Mouse (Mus musculus): ENCODE data around the gene Top3a.
"Not testable (repeated sequence)": the region's sequence is repeated elsewhere in the genome, so short reads cannot be mapped to it uniquely, and the experiment has no call there.

Gene Top3a

GRCm38 (mm10) chr11:60776829-60777740 is at the start of gene Top3a, which contains the start of gene Smcr8:
Gene Top3a (minus strand): TSS chr11:60777365.
Gene Smcr8 (plus strand): TSS chr11:60777524.
- DNase-seq (ENCODE audit: low spot score): peak; percentile 89

- no peak for DNase-seq (ENCODE audit: low spot score)
Measured at GRCm38 (mm10) chr11:60826700-60827099, 49.5 kb upstream of the Top3a start.

GRCm38 (mm10) chr11:60825191-60825590 is 48.0 kb upstream of the Top3a start:
- no peak for DNase-seq (ENCODE audit: low spot score)

GRCm38 (mm10) chr11:60823771-60824170 is 46.6 kb upstream of the Top3a start:
- DNase-seq (ENCODE audit: low spot score): no peak

GRCm38 (mm10) chr11:60816398-60816797 is 39.2 kb upstream of the Top3a start:
- DNase-seq (ENCODE audit: low spot score): no peak

- DNase-seq (ENCODE audit: low spot score): not testable (repeated sequence)
Measured at GRCm38 (mm10) chr11:60811618-60812017, 34.5 kb upstream of the Top3a start, which contains the start of gene Shmt1. Gene Shmt1 (minus strand): TSS chr11:60811718.

- peak; percentile 97 for DNase-seq (ENCODE audit: low spot score)
Measured at GRCm38 (mm10) chr11:60811054-60811460, 33.9 kb upstream of the Top3a start.

- DNase-seq (ENCODE audit: low spot score): no peak
Measured at GRCm38 (mm10) chr11:60810046-60810965, 33.1 kb upstream of the Top3a start.

- no peak for DNase-seq (ENCODE audit: low spot score)
Measured at GRCm38 (mm10) chr11:60809546-60809945, 32.4 kb upstream of the Top3a start.

- peak; percentile 37 for DNase-seq (ENCODE audit: low spot score)
Measured at GRCm38 (mm10) chr11:60808286-60809070, 31.3 kb upstream of the Top3a start.

GRCm38 (mm10) chr11:60800892-60801291 is 23.7 kb upstream of the Top3a start:
- no peak for DNase-seq (ENCODE audit: low spot score)

- DNase-seq (ENCODE audit: low spot score): no peak
Measured at GRCm38 (mm10) chr11:60799977-60800376, 22.8 kb upstream of the Top3a start.

GRCm38 (mm10) chr11:60796342-60796741 is 19.2 kb upstream of the Top3a start:
- no peak for DNase-seq (ENCODE audit: low spot score)

- DNase-seq (ENCODE audit: low spot score): no peak
Measured at GRCm38 (mm10) chr11:60790472-60790871, 13.3 kb upstream of the Top3a start.

- no peak for DNase-seq (ENCODE audit: low spot score)
Measured at GRCm38 (mm10) chr11:60787595-60787994, 10.4 kb upstream of the Top3a start.

- no peak for DNase-seq (ENCODE audit: low spot score)
Measured at GRCm38 (mm10) chr11:60784179-60784922, 7.2 kb upstream of the Top3a start.

GRCm38 (mm10) chr11:60779673-60780189 is 2.6 kb upstream of the Top3a start:
- no peak for DNase-seq (ENCODE audit: low spot score)

- DNase-seq (ENCODE audit: low spot score): no peak
Measured at GRCm38 (mm10) chr11:60777801-60778370, 721 bp upstream of the Top3a start.

- DNase-seq (ENCODE audit: low spot score): no peak
Measured at GRCm38 (mm10) chr11:60776107-60776828, 897 bp downstream of the Top3a start.

GRCm38 (mm10) chr11:60775578-60775977 is 1.6 kb downstream of the Top3a start:
- DNase-seq (ENCODE audit: low spot score): no peak
